Mouse (Mus musculus): ENCODE data around the gene Rgl1. TPM values are rescaled to one million over a fixed set of nuclear protein-coding genes. Genes with fewer than 3 reads are reported as not detected.

Gene Rgl1
- polyA plus RNA-seq, 1 experiment from 2014 or later = 66.1 TPM

- Histone ChIP-seq H3K4me3 (no peak overlapping the region), H3K9me3 (replicated peaks) (no peaks in the 10 kb centered on the region), H3K27me3 (replicated peaks) (no peaks in the 10 kb centered on the region), H3K4me2 (peak overlapping the region; percentile 86), H3K4me1 (replicated peaks) (peaks cover 83% of the 10 kb centered on the region), H3K9ac (no peak overlapping the region), H3K27ac (ENCODE audit: poor library complexity, severe bottlenecking) (no peak overlapping the region; the same call in 1 of the 2 replicates), H3K36me3 (peaks cover 14% of the 10 kb centered on the region)
- ATAC-seq (ENCODE audit: insufficient number of reproducible peaks, low FRiP score) = no peak
- 86% methylated on average over 4 of the region's 4 CpGs for WGBS
These were observed 144.5 kb downstream of the Rgl1 start for GRCm38 (mm10) chr1:152621624-152622023.

GRCm38 (mm10) chr1:152619396-152619795, 146.8 kb downstream of the Rgl1 start:
- Histone ChIP-seq H3K9ac (no peak overlapping the region), H3K27me3 (replicated peaks) (no peaks in the 10 kb centered on the region), H3K27ac (ENCODE audit: poor library complexity, severe bottlenecking) (peak overlapping the region; percentile 81), H3K4me1 (replicated peaks) (peaks cover 90% of the 10 kb centered on the region), H3K9me3 (replicated peaks) (no peaks in the 10 kb centered on the region), H3K36me3 (peaks cover 22% of the 10 kb centered on the region), H3K4me2 (peak overlapping the region; percentile 27), H3K4me3 (no peak overlapping the region)
- ATAC-seq (ENCODE audit: insufficient number of reproducible peaks, low FRiP score) = no peak
- 44% methylated on average over 9 of the region's 9 CpGs for WGBS

DNA sequence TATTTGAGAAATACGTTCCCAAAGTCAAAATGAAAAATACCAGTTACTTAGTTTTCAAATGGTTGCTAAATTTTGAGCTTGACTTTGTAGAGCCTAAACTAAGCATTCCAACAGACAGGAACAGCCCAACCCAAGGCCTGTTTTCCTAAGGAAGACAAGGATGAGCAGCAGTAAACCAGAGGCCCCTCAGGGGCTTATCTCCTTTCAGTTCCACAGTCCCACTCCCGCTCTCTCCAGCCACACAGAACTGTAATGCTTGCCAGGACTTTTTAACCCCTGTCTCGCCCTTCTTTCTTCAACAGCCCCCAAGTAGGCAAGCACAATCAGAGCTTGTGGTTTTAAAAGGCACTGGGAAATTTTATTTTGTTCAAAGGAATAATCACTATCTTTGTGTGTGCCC, 147.3 kb downstream of the Rgl1 start:
- H3K27ac ChIP-seq (ENCODE audit: poor library complexity, severe bottlenecking) = peak overlapping the region; percentile 48; the same call in 1 of the 2 replicates
- no peaks in the 10 kb centered on the region for H3K9me3 ChIP-seq (replicated peaks)
- no peak for ATAC-seq (ENCODE audit: insufficient number of reproducible peaks, low FRiP score)
- 59% methylated on average over 3 of the region's 3 CpGs for WGBS
- H3K4me1 ChIP-seq (replicated peaks) = peaks cover 95% of the 10 kb centered on the region
- H3K27me3 ChIP-seq (replicated peaks) = no peaks in the 10 kb centered on the region
- peaks cover 26% of the 10 kb centered on the region for H3K36me3 ChIP-seq
- H3K4me3 ChIP-seq = no peak overlapping the region
- H3K9ac ChIP-seq = no peak overlapping the region
- 0 out of 2 replicates have a peak overlapping the region, but pooled peaks have one; percentile 15 for H3K4me2 ChIP-seq

DNA sequence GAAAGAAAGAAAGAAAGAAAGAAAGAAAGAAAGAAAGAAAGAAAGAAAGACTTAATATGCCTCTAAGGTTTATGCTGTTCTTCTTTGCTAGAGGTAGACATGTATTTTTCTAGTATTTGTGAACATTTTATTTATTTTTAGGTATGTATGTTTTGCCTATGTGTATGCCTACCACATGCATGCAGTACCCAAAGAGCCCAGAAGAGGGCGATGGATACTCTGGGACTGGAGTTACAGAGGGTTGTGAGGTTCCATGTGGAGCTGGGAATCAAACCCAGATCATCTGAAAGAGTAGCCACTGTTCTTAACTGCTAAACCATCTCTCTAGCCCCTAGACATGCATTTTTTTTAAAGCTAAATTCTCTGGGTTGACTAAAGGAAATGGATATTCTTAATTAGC, 147.8 kb downstream of the Rgl1 start:
- peaks cover 93% of the 10 kb centered on the region for H3K4me1 ChIP-seq (replicated peaks)
- peaks cover 26% of the 10 kb centered on the region for H3K36me3 ChIP-seq
- no peak overlapping the region for H3K9ac ChIP-seq
- no peak overlapping the region for H3K4me2 ChIP-seq
- 34% methylated on average over 1 of the region's 1 CpGs for WGBS
- no peaks in the 10 kb centered on the region for H3K27me3 ChIP-seq (replicated peaks)
- no peak overlapping the region for H3K4me3 ChIP-seq
- no peak for ATAC-seq (ENCODE audit: insufficient number of reproducible peaks, low FRiP score)
- no peaks in the 10 kb centered on the region for H3K9me3 ChIP-seq (replicated peaks)
- peak overlapping the region; percentile 37; the same call in 1 of the 2 replicates for H3K27ac ChIP-seq (ENCODE audit: poor library complexity, severe bottlenecking)

DNA sequence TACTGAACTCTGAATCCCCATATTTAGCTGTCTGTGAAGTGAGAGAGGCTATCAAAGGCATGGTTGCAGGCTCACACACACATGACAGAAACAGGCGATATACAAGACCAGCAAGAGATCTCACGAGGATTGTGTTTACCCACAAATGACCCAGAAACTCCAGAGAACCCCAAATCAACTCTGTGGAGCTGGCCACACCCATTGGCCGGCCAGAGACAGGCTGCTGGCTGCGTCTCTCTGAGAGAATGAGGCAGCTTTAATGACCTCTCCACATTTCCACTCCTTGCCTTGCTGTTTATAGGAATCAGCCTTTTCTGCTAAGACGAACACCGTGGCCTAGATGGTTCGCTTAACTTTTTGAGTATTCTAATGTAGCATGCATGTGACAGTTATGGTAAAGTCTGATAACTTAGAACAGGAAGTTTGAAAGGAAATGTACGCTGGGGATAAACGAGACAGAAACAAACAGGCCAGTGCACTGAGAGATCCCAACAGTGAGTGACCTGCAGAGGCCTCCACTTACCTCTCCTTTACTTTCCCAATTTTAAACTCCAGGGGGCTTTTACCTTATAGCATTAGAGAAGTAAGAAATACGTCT, 148.3 kb downstream of the Rgl1 start:
- Histone ChIP-seq H3K36me3 (peaks cover 30% of the 10 kb centered on the region), H3K27ac (ENCODE audit: poor library complexity, severe bottlenecking) (peak overlapping the region; percentile 82), H3K4me2 (peak overlapping the region; percentile 0; the same call in 1 of the 2 replicates), H3K9me3 (replicated peaks) (no peaks in the 10 kb centered on the region), H3K27me3 (replicated peaks) (no peaks in the 10 kb centered on the region), H3K9ac (peak overlapping the region; percentile 49), H3K4me1 (replicated peaks) (peaks cover 93% of the 10 kb centered on the region), H3K4me3 (no peak overlapping the region)
- 50% methylated on average over 10 of the region's 10 CpGs for WGBS
- no peak for ATAC-seq (ENCODE audit: insufficient number of reproducible peaks, low FRiP score)

- Histone ChIP-seq H3K27ac (ENCODE audit: poor library complexity, severe bottlenecking) (peak overlapping the region; percentile 82), H3K4me1 (replicated peaks) (peaks cover 93% of the 10 kb centered on the region), H3K36me3 (peaks cover 41% of the 10 kb centered on the region), H3K9me3 (replicated peaks) (no peaks in the 10 kb centered on the region), H3K9ac (no peak overlapping the region), H3K27me3 (replicated peaks) (no peaks in the 10 kb centered on the region), H3K4me2 (no peak overlapping the region), H3K4me3 (no peak overlapping the region)
- ATAC-seq (ENCODE audit: insufficient number of reproducible peaks, low FRiP score) = no peak
These were observed 149.4 kb downstream of the Rgl1 start for GRCm38 (mm10) chr1:152616777-152617057.

GRCm38 (mm10) chr1:152615987-152616776, 150.0 kb downstream of the Rgl1 start:
- ATAC-seq (ENCODE audit: insufficient number of reproducible peaks, low FRiP score) = no peak
- Histone ChIP-seq H3K4me3 (no peak overlapping the region), H3K27me3 (replicated peaks) (no peaks in the 10 kb centered on the region), H3K9ac (no peak overlapping the region), H3K27ac (ENCODE audit: poor library complexity, severe bottlenecking) (peak overlapping the region; percentile 82), H3K9me3 (replicated peaks) (no peaks in the 10 kb centered on the region), H3K4me1 (replicated peaks) (peaks cover 93% of the 10 kb centered on the region), H3K36me3 (peaks cover 42% of the 10 kb centered on the region), H3K4me2 (no peak overlapping the region)
- 53% methylated on average over 10 of the region's 10 CpGs for WGBS

GRCm38 (mm10) chr1:152614743-152615380, 151.3 kb downstream of the Rgl1 start:
- Histone ChIP-seq H3K4me1 (replicated peaks) (peaks cover 94% of the 10 kb centered on the region), H3K4me2 (no peak overlapping the region), H3K4me3 (no peak overlapping the region), H3K9me3 (replicated peaks) (no peaks in the 10 kb centered on the region), H3K9ac (no peak overlapping the region), H3K36me3 (peaks cover 49% of the 10 kb centered on the region), H3K27ac (ENCODE audit: poor library complexity, severe bottlenecking) (0 out of 2 replicates have a peak overlapping the region, but pooled peaks have one; percentile 1), H3K27me3 (replicated peaks) (no peaks in the 10 kb centered on the region)
- WGBS = 57% methylated on average over 7 of the region's 7 CpGs
- ATAC-seq (ENCODE audit: insufficient number of reproducible peaks, low FRiP score) = no peak

DNA sequence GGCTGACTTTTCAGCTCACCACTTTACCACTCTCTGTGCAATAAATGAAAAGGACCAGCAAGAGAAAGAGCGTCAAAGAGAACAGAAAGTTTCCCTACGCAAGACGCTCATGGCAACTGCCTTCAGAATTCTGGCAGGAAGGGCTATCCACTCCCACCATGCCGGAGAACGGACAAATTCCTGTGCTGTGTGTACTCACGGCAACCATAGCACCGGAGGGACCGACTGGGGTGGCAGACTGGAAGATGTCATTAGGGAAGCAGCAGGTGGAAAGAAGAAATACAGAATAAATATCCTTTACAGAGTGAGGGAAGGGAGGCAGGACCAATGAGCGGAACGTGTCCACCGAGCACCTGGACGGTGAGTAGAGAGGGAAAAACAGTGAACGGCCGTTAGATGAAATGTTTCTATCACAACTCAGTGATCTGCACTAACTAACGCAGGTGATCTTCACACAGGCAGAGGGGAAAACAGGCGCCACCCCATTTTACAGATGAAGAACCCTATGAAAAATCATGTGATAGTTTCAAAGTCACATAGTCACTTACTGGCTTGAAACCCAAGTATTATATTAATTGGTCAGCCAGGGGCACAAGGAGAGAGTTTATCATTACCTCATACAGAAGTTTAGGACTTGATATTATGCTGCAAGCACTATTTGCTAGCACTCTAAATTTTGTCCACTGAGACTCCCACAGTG, 152.8 kb downstream of the Rgl1 start:
- peaks cover 92% of the 10 kb centered on the region for H3K4me1 ChIP-seq (replicated peaks)
- H3K36me3 ChIP-seq = peaks cover 39% of the 10 kb centered on the region
- ATAC-seq (ENCODE audit: insufficient number of reproducible peaks, low FRiP score) = no peak
- peak overlapping the region; percentile 63 for H3K27ac ChIP-seq (ENCODE audit: poor library complexity, severe bottlenecking)
- no peaks in the 10 kb centered on the region for H3K27me3 ChIP-seq (replicated peaks)
- H3K4me2 ChIP-seq = no peak overlapping the region; the same call in 1 of the 2 replicates
- no peak overlapping the region for H3K9ac ChIP-seq
- 71% methylated on average over 16 of the region's 16 CpGs for WGBS
- no peaks in the 10 kb centered on the region for H3K9me3 ChIP-seq (replicated peaks)
- H3K4me3 ChIP-seq = no peak overlapping the region

DNA sequence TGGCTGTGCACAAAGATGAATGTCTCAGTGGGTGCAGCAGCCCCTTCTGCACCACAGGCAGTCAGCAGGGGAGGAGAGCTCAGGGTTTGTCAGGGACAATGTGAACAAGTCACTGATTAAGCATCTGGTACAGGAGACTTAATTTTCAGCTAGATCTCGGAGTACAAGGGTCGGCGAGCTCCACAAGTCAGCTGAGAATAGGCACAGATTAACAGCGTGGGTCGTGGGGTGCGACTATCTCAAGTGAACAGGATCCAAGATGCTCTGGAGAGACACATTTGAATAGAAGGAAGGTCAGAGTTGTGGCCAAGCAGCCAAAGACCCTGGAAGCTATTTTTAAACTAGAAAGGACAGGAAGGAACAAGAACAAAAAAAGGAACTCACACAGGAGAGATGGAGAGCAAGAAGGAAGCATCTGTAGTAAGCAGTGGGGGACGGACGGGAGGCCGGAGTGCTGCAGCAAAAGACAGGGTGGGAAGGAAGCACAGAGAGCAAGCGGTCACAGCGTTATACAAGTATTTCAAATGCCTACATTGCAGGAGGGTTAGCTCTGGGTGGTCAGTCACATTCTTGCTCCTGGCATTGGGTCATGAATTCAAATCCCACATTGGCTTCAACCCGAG, 153.5 kb downstream of the Rgl1 start:
- Histone ChIP-seq H3K36me3 (peaks cover 40% of the 10 kb centered on the region), H3K9me3 (replicated peaks) (no peaks in the 10 kb centered on the region), H3K27ac (ENCODE audit: poor library complexity, severe bottlenecking) (peak overlapping the region; percentile 63), H3K9ac (peak overlapping the region; percentile 13; the same call in 1 of the 2 replicates), H3K27me3 (replicated peaks) (no peaks in the 10 kb centered on the region), H3K4me3 (no peak overlapping the region), H3K4me2 (no peak overlapping the region; the same call in 1 of the 2 replicates), H3K4me1 (replicated peaks) (peaks cover 94% of the 10 kb centered on the region)
- WGBS = 37% methylated on average over 12 of the region's 12 CpGs
- no peak for ATAC-seq (ENCODE audit: insufficient number of reproducible peaks, low FRiP score)
